ENCODE assay signal across 8 mouse cellular contexts in the genomic region with DNA sequence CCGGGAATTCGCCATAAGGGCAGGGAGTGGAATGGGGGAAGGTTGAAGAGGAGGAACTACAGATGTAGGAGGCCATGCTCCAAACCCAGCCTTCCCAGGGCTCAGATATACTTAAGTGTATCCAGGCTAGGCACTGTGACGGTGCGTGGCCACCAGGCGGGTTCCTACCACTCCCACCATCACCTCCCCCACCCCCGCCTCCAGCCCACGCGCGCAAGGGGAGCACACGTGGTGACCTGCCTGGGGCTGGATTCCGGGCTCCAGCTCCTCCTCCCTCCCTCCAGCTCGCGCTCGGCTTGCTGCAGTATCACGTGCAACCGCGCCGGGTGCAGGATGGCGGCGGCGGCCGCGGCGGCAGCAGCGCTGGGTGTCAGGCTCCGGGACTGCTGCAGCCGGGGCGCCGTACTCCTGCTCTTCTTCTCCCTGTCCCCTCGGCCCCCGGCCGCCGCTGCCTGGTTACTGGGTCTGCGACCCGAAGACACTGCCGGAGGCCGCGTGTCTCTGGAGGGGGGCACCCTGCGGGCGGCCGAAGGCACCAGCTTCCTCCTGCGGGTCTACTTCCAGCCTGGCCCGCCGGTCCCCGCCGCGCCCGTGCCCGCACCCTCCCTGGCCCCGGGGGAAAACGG. TPM values are rescaled to one million over a fixed set of nuclear protein-coding genes. Genes with fewer than 3 reads are reported as not detected.
DNase-seq lines count a peak whose midpoint lies in the region; ATAC-seq lines count a peak whose summit lies in the region.

A gene (plus strand): TSS at position 325 of the 626 bp plus-strand sequence.

- 0 out of 2 replicates have a peak, but pooled peaks cover 5% of the 10 kb centered on the region for H3K9me3 ChIP-seq in heart, embryonic 13.5 days
- H3K9me3 ChIP-seq in liver, embryonic 11.5 days (ENCODE audit: control insufficient read depth, low read length), result no peaks in the 10 kb centered on the region

- no peak; the same call in 1 of the 2 replicates for ATAC-seq in heart, embryonic 13.5 days (ENCODE audit: extremely low read depth, insufficient number of reproducible peaks, low FRiP score, low TSS enrichment)
- peak; percentile 41 for ATAC-seq in liver, embryonic 11.5 days (replicated peaks; ENCODE audit: low FRiP score)

- H3K27me3 ChIP-seq in heart, embryonic 13.5 days (replicated peaks), result peaks cover 65% of the 10 kb centered on the region
- peaks cover 60% of the 10 kb centered on the region for H3K27me3 ChIP-seq in liver, embryonic 11.5 days (replicated peaks; ENCODE audit: control insufficient read depth, insufficient read depth, low read length)

- peak within 1 kb of the TSS; percentile 67 for H3K4me3 ChIP-seq in heart, embryonic 13.5 days
- peak within 1 kb of the TSS; percentile 57 for H3K4me3 ChIP-seq in liver, embryonic 11.5 days (ENCODE audit: low read depth, low read length)

- WGBS in heart, embryonic 13.5 days, result under 1% methylated on average over 48 of the region's 51 CpGs
- WGBS in liver, embryonic 11.5 days, result 1% methylated on average over 50 of the region's 51 CpGs

- no peak within 1 kb of the TSS for H3K27ac ChIP-seq in heart, embryonic 13.5 days (replicated peaks)
- H3K27ac ChIP-seq in liver, embryonic 11.5 days (ENCODE audit: low read depth, low read length), result no peak within 1 kb of the TSS

- peak within 1 kb of the TSS; percentile 99 for H3K4me2 ChIP-seq in heart, embryonic 13.5 days
- H3K4me2 ChIP-seq in liver, embryonic 11.5 days, result peak within 1 kb of the TSS; percentile 91

- peak within 1 kb of the TSS; percentile 74 for H3K9ac ChIP-seq in heart, embryonic 13.5 days
- H3K9ac ChIP-seq in liver, embryonic 11.5 days (ENCODE audit: low read depth, low read length), result 0 out of 2 replicates have a peak within 1 kb of the TSS, but pooled peaks have one; percentile 0

- peak; percentile 6 to 22 for DNase-seq in spleen, postnatal 10 days (ENCODE audit: low spot score in 2 of 2)
- DNase-seq in spleen, postnatal 36 days (ENCODE audit: low spot score in 2 of 2), result no peak
- peak; percentile 78 for DNase-seq in embryo, embryonic 9.5 days (ENCODE audit: extremely low spot score)
- peak; percentile 70 for DNase-seq in kidney, postnatal 10 days
- peak; percentile 43 for DNase-seq in liver, embryonic 11.5 days (ENCODE audit: low spot score)
- peak; percentile 7 for DNase-seq in ovary, postnatal 14 days (ENCODE audit: low spot score)
- DNase-seq in urinary bladder, postnatal 14 days (ENCODE audit: low spot score), result peak; percentile 22

- H3K36me3 ChIP-seq in heart, embryonic 13.5 days, result no peaks in the 10 kb centered on the region
- H3K36me3 ChIP-seq in liver, embryonic 11.5 days (ENCODE audit: control insufficient read depth, insufficient read depth, low read length), result no peaks in the 10 kb centered on the region

- peaks cover 9% of the 10 kb centered on the region for H3K4me1 ChIP-seq in heart, embryonic 13.5 days
- H3K4me1 ChIP-seq in liver, embryonic 11.5 days (replicated peaks; ENCODE audit: control insufficient read depth, insufficient read depth, low read length), result peaks cover 2% of the 10 kb centered on the region

RNA-seq across cellular contexts. Expression of the gene that starts here (rescaled TPM):
- 0.08 and 0.11 TPM in 2 replicates for polyA plus RNA-seq in heart, embryonic 13.5 days (2015; fragmentation: Nextera tagmentation; extraction: Ambion mirVana)
- polyA plus RNA-seq in liver, embryonic 11.5 days (2014; fragmentation: Nextera tagmentation; extraction: Ambion mirVana), result 0.21 and 0.23 TPM in 2 replicates

Comparison
In these comparisons a context has a peak if more than half of its experiments do, and no peak if none do; other contexts are left out.
1. DNase-seq: peak in spleen, postnatal 10 days (2 of 2), embryo, embryonic 9.5 days (single experiment), kidney, postnatal 10 days (single experiment), ovary, postnatal 14 days (single experiment) and urinary bladder, postnatal 14 days (single experiment); none in spleen, postnatal 36 days (0 of 2).
2. Peak in DNase-seq, ATAC-seq, H3K4me3 ChIP-seq, H3K9ac ChIP-seq and H3K4me2 ChIP-seq in liver, embryonic 11.5 days; RNA of the gene not detected or under 1 TPM.